Mouse (Mus musculus): ENCODE data around the gene Usp43.
A peak's percentile ranks its signal among the peaks of the same experiment; 100 is the strongest.

- TF ChIP-seq MAX (IDR thresholded peaks at IDR 0.05; ENCODE audit: low read length) (no peak), EP300 (IDR thresholded peaks at IDR 0.05; ENCODE audit: low read depth in 1 of 2, low read length in 2 of 2) (no peak), CTCF (IDR thresholded peaks at IDR 0.05 in 2 of 3, conservative IDR thresholded peaks at IDR 0.05 in 1 of 3; ENCODE audit: control insufficient read depth in 1 of 3, insufficient read depth in 1 of 3, low read depth in 2 of 3, low read length in 3 of 3, poor library complexity in 1 of 3, severe bottlenecking in 1 of 3) (peak in 2 of 3 experiments; percentile 3 to 5; a peak in 1 of 6 replicates), GATA1 (IDR thresholded peaks at IDR 0.05; ENCODE audit: low read depth, low read length) (no peak), MAZ (IDR thresholded peaks at IDR 0.05; ENCODE audit: low read depth, low read length) (no peak), POLR2A (IDR thresholded peaks at IDR 0.05; ENCODE audit: control insufficient read depth in 1 of 2, insufficient read depth in 1 of 2, low read depth in 1 of 2, low read length in 2 of 2, poor library complexity in 1 of 2) (no peak), POLR2AphosphoS2 (IDR thresholded peaks at IDR 0.05; ENCODE audit: low read length) (no peak), MYC (IDR thresholded peaks at IDR 0.05; ENCODE audit: low read depth, low read length) (no peak), ZMIZ1 (IDR thresholded peaks at IDR 0.05; ENCODE audit: low read depth, low read length) (no peak), TAL1 (IDR thresholded peaks at IDR 0.05; ENCODE audit: low read length) (no peak), E2F4 (IDR thresholded peaks at IDR 0.05; ENCODE audit: borderline replicate concordance, low read depth, low read length) (no peak)
Measured at GRCm38 (mm10) chr11:67885921-67886320, 36.0 kb downstream of the Usp43 start.

Data from MEL (cell line).